8 mouse cellular contexts compared by ENCODE assay signal in the genomic region with DNA sequence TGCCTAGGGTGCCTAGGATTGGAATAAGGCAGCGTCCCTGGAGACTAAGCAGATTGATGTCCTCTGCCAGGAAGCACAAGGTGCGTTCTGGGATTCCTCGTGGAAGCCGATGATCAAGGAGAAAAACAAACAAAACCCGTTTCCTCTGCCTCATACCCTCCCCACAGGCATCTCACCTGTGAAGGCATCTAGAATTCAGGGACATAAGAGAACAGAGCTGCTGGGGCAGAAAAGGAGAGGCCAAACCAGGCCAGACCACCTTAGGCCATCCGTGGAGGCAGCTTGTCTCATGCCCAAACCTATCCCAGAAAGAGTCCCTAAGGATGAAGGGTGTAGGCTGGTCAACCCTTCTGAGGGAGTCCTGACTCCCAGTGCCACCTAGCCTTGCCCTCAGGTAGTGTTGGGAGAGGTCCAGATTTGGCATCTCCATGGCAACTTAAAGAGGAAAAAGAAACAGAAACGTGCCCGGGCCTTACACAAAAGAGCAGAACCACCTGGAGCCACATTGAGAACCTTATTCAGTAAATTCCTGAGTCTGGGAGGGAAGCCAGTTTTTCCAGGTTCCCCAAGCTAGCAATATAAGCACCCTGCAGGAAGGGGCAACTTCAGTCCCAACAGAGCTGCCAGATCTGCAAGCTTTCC. TPM values are rescaled to one million over a fixed set of nuclear protein-coding genes. Genes with fewer than 3 reads are reported as not detected.
DNase-seq lines count a peak whose midpoint lies in the region; ATAC-seq and TF ChIP-seq lines count a peak whose summit lies in the region.

Gene Tmem132a, minus strand, starts transcription at position 55 of the 642 bp plus-strand sequence.

- no peaks in the 10 kb centered on the region for H3K27me3 ChIP-seq in cerebellum, adult 2 months (ENCODE audit: control insufficient read depth, insufficient read depth, low read length)
- H3K27me3 ChIP-seq in heart, embryonic 13.5 days (replicated peaks) = no peaks in the 10 kb centered on the region
- no peaks in the 10 kb centered on the region for H3K27me3 ChIP-seq in lung, embryonic 16.5 days (ENCODE audit: control insufficient read depth, insufficient read depth, low read depth, low read length)

- peak within 1 kb of the TSS; percentile 81 for H3K4me2 ChIP-seq in heart, embryonic 13.5 days
- peak within 1 kb of the TSS; percentile 85 for H3K4me2 ChIP-seq in lung, embryonic 16.5 days (ENCODE audit: low read depth, low read length)

- 1% methylated on average over 8 of the region's 8 CpGs for WGBS in cerebellum, adult 2 months
- WGBS in heart, embryonic 13.5 days = 6% methylated on average over 8 of the region's 8 CpGs
- 0% methylated on average over 8 of the region's 8 CpGs for WGBS in lung, embryonic 16.5 days

- TF ChIP-seq CTCF in cerebellum, adult 2 months (IDR thresholded peaks at IDR 0.05; ENCODE audit: borderline replicate concordance, insufficient read depth, low read depth, low read length) = peak; percentile 26; the same call in 1 of the 2 replicates

- H3K27ac ChIP-seq in cerebellum, adult 2 months (ENCODE audit: insufficient read depth, low read length) = peak within 1 kb of the TSS; percentile 91
- H3K27ac ChIP-seq in heart, embryonic 13.5 days (replicated peaks) = peak within 1 kb of the TSS; percentile 69
- H3K27ac ChIP-seq in lung, embryonic 16.5 days (ENCODE audit: low read length) = peak within 1 kb of the TSS; percentile 84

- ATAC-seq in heart, embryonic 13.5 days (ENCODE audit: extremely low read depth, insufficient number of reproducible peaks, low FRiP score, low TSS enrichment) = 0 out of 2 replicates have a peak, but pooled peaks have one; percentile 2
- ATAC-seq in lung, embryonic 16.5 days (ENCODE audit: low read depth) = peak; percentile 67
- ATAC-seq in inflammation-experienced regulatory T-cells, adult 6 months = no peak

- peak within 1 kb of the TSS; percentile 94 for H3K9ac ChIP-seq in heart, embryonic 13.5 days
- H3K9ac ChIP-seq in lung, embryonic 16.5 days (ENCODE audit: low read length) = peak within 1 kb of the TSS; percentile 88

- TF ChIP-seq POLR2A in cerebellum, adult 2 months (IDR thresholded peaks at IDR 0.05; ENCODE audit: borderline replicate concordance, insufficient read depth, low read length) = no peak; the same call in 1 of the 2 replicates

- peaks cover 38% of the 10 kb centered on the region for H3K4me1 ChIP-seq in cerebellum, adult 2 months (ENCODE audit: control insufficient read depth, insufficient read depth, low read length)
- peaks cover 24% of the 10 kb centered on the region for H3K4me1 ChIP-seq in heart, embryonic 13.5 days
- H3K4me1 ChIP-seq in lung, embryonic 16.5 days (replicated peaks; ENCODE audit: control insufficient read depth, insufficient read depth, low read length) = peaks cover 26% of the 10 kb centered on the region

- peaks cover 57% of the 10 kb centered on the region for H3K36me3 ChIP-seq in heart, embryonic 13.5 days
- peaks cover 41% of the 10 kb centered on the region for H3K36me3 ChIP-seq in lung, embryonic 16.5 days (ENCODE audit: control insufficient read depth, insufficient read depth, low read length)

- DNase-seq in kidney, adult 11 months = peak; percentile 38
- DNase-seq in kidney, adult 18-20 months = no peak
- peak in 1 of 2 experiments; percentile 84 for DNase-seq in cerebellum, adult 2 months
- DNase-seq in kidney, postnatal 14 days = peak; percentile 34
- no peak for DNase-seq in frontal cortex, postnatal 14 days (ENCODE audit: low spot score in 2 of 2)

- H3K4me3 ChIP-seq in cerebellum, adult 2 months (replicated peaks; ENCODE audit: insufficient read depth, low read depth, low read length) = peak within 1 kb of the TSS; percentile 99
- peak within 1 kb of the TSS; percentile 86 for H3K4me3 ChIP-seq in heart, embryonic 13.5 days
- H3K4me3 ChIP-seq in lung, embryonic 16.5 days (ENCODE audit: low read length) = peak within 1 kb of the TSS; percentile 86

- no peaks in the 10 kb centered on the region for H3K9me3 ChIP-seq in heart, embryonic 13.5 days
- H3K9me3 ChIP-seq in lung, embryonic 16.5 days (ENCODE audit: control insufficient read depth, low read length) = no peaks in the 10 kb centered on the region

RNA-seq across cellular contexts. Expression of gene Tmem132a, which starts in this region (rescaled TPM):
- polyA plus RNA-seq in cerebellum, adult 2 months (2012; rRNA removed) = 350 and 389 TPM in 2 replicates
- polyA plus RNA-seq in heart, embryonic 13.5 days (2015; fragmentation: Nextera tagmentation; extraction: Ambion mirVana) = 51.4 and 52.4 TPM in 2 replicates
- polyA plus RNA-seq in lung, embryonic 16.5 days (2015; fragmentation: Nextera tagmentation; extraction: Ambion mirVana) = 66.5 and 71.7 TPM in 2 replicates
- polyA plus RNA-seq in inflammation-experienced regulatory T-cells, adult 6 months (2017; shearing (Covaris generic)) = 1 to 10 TPM in 1 of 3 experiments, under 1 TPM in 1, not detected in 1; 0.86 to 1.0 TPM

Comparison
In these comparisons a context has a peak if more than half of its experiments do, and no peak if none do; other contexts are left out.
1. RNA of gene Tmem132a (polyA plus RNA-seq): 350 to 389 TPM in cerebellum, adult 2 months, 66.5 to 71.7 TPM in lung, embryonic 16.5 days and 51.4 to 52.4 TPM in heart, embryonic 13.5 days; 0.86 to 1.0 TPM in inflammation-experienced regulatory T-cells, adult 6 months; every median in the first group is over 10 times any median in the second.
2. DNase-seq: peak in kidney, adult 11 months (single experiment) and kidney, postnatal 14 days (single experiment); none in kidney, adult 18-20 months (single experiment) and frontal cortex, postnatal 14 days (0 of 2).
3. Peak in every context shown above with its lines, with median percentiles within 50 percentile points of each other: H3K27ac ChIP-seq and H3K4me3 ChIP-seq.